In the genomic region with DNA sequence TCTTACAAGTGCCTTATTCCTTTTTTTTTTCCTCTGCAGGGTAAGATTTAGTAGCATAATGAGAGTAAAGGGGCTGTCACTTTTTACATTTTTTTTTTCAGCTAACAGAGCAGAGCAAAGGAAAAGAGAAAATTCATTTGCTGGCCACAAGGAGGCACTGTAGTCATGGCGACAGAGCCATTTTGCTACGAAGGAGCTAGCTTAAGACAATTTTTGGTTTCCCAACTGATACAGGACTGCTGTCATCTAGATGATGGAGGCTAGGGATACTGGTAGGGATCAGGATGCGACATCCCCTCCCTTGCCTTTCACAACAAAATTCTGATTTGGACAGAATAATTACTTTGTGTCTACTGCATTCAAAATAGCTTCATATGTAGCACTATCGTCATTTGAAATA, we compare ENCODE assay signal across 10 mouse cellular contexts.
DNase-seq lines count a peak whose midpoint lies in the region; ATAC-seq lines count a peak whose summit lies in the region.
"Had no signal": no experiment of that assay in that cellular context is flagged by ENCODE, and none has a peak within 500 bp of the region (broad histone marks: within the 10 kb centered on the region; RNA-seq: fewer than 3 reads in every experiment).

No protein-coding gene starts in this region.

- H3K9ac ChIP-seq in hindbrain, embryonic 11.5 days (ENCODE audit: low read depth, low read length): no peak overlapping the region
- H3K9ac ChIP-seq in hindbrain, embryonic 16.5 days (ENCODE audit: low read depth, low read length): no peak overlapping the region
- H3K9ac ChIP-seq: embryonic facial prominence, embryonic 15.5 days; limb, embryonic 15.5 days had no signal

- WGBS in hindbrain, embryonic 11.5 days: 42% methylated on average over 4 of the region's 4 CpGs
- WGBS in hindbrain, embryonic 16.5 days: 34% methylated on average over 4 of the region's 4 CpGs

- no peaks in the 10 kb centered on the region for H3K9me3 ChIP-seq in hindbrain, embryonic 11.5 days (ENCODE audit: control insufficient read depth, low read length)
- no peaks in the 10 kb centered on the region for H3K9me3 ChIP-seq in hindbrain, embryonic 16.5 days (ENCODE audit: control insufficient read depth, low read length)
- H3K9me3 ChIP-seq: embryonic facial prominence, embryonic 15.5 days; limb, embryonic 15.5 days had no signal

- no peak overlapping the region for H3K4me2 ChIP-seq in hindbrain, embryonic 11.5 days (replicated peaks; ENCODE audit: low read depth, low read length)
- H3K4me2 ChIP-seq in hindbrain, embryonic 16.5 days (ENCODE audit: low read length): no peak overlapping the region
- H3K4me2 ChIP-seq: embryonic facial prominence, embryonic 15.5 days; limb, embryonic 15.5 days had no signal

- no peaks in the 10 kb centered on the region for H3K4me1 ChIP-seq in hindbrain, embryonic 11.5 days (replicated peaks; ENCODE audit: control insufficient read depth, insufficient read depth, low read length)
- H3K4me1 ChIP-seq in hindbrain, embryonic 16.5 days (ENCODE audit: control insufficient read depth, insufficient read depth, low read depth, low read length): no peaks in the 10 kb centered on the region
- H3K4me1 ChIP-seq: embryonic facial prominence, embryonic 15.5 days; limb, embryonic 15.5 days had no signal

- intact Hi-C loops in heart, postnatal 25 days (cut with DNase I): no loop called here

- H3K27ac ChIP-seq in hindbrain, embryonic 11.5 days (ENCODE audit: low read depth, low read length): no peak overlapping the region
- H3K27ac ChIP-seq in hindbrain, embryonic 16.5 days (ENCODE audit: low read depth, low read length): no peak overlapping the region
- H3K27ac ChIP-seq: embryonic facial prominence, embryonic 15.5 days; limb, embryonic 15.5 days had no signal

- no peak for ATAC-seq in hindbrain, embryonic 11.5 days (ENCODE audit: low FRiP score)
- no peak for ATAC-seq in hindbrain, embryonic 16.5 days

- peak; percentile 35 for DNase-seq in hindbrain, embryonic 11.5 days (ENCODE audit: low spot score)
- peak; percentile 34 for DNase-seq in testis, postnatal 10 days (ENCODE audit: low spot score)
- no peak for DNase-seq in testis, postnatal 14 days (ENCODE audit: low spot score)
- peak; percentile 11 for DNase-seq in embryo, embryonic 11 days
- peak; percentile 9 for DNase-seq in right cerebral cortex, postnatal 14 days
- DNase-seq in layer of hippocampus, postnatal 36 days: no peak
- DNase-seq in heart, postnatal 25 days (ENCODE audit: low spot score): no peak

- no peaks in the 10 kb centered on the region for H3K36me3 ChIP-seq in hindbrain, embryonic 11.5 days (ENCODE audit: control insufficient read depth, insufficient read depth, low read length)
- H3K36me3 ChIP-seq in hindbrain, embryonic 16.5 days (ENCODE audit: control insufficient read depth, insufficient read depth, low read length): no peaks in the 10 kb centered on the region
- H3K36me3 ChIP-seq: embryonic facial prominence, embryonic 15.5 days; limb, embryonic 15.5 days had no signal

- no peaks in the 10 kb centered on the region for H3K27me3 ChIP-seq in hindbrain, embryonic 11.5 days (ENCODE audit: control insufficient read depth, insufficient read depth, low read length)
- no peaks in the 10 kb centered on the region for H3K27me3 ChIP-seq in hindbrain, embryonic 16.5 days (replicated peaks; ENCODE audit: control insufficient read depth, insufficient read depth, low read length)
- H3K27me3 ChIP-seq: embryonic facial prominence, embryonic 15.5 days; limb, embryonic 15.5 days had no signal

- no peak overlapping the region for H3K4me3 ChIP-seq in hindbrain, embryonic 11.5 days (ENCODE audit: low read depth, low read length)
- H3K4me3 ChIP-seq in hindbrain, embryonic 16.5 days (ENCODE audit: low read length): no peak overlapping the region
- H3K4me3 ChIP-seq: embryonic facial prominence, embryonic 15.5 days; limb, embryonic 15.5 days had no signal

Comparison
In these comparisons a context has a peak if more than half of its experiments do, and no peak if none do; other contexts are left out.
1. DNase-seq: peak in hindbrain, embryonic 11.5 days (single experiment), testis, postnatal 10 days (single experiment), embryo, embryonic 11 days (single experiment) and right cerebral cortex, postnatal 14 days (single experiment); none in testis, postnatal 14 days (single experiment), layer of hippocampus, postnatal 36 days (0 of 2) and heart, postnatal 25 days (single experiment).